Mouse (Mus musculus): ENCODE data around the gene Btg4.

GRCm38 (mm10) chr9:51093697-51094096 lies 33.0 kb downstream of the Btg4 start:
- TF ChIP-seq ZNF384 (IDR thresholded peaks at IDR 0.05; ENCODE audit: low read depth, low read length) (no peak), ZC3H11A (IDR thresholded peaks at IDR 0.05; ENCODE audit: borderline replicate concordance, low read depth, low read length) (no peak), HCFC1 (IDR thresholded peaks at IDR 0.05; ENCODE audit: borderline replicate concordance, insufficient read depth, low read length) (no peak), CHD2 (IDR thresholded peaks at IDR 0.05; ENCODE audit: low read depth, low read length) (no peak)
